Mouse (Mus musculus) cerebellum, adult 2 months (tissue): ENCODE measurements around the gene Fhad1.

Experiments
- CTCF ChIP-seq: fragments of 200-500 bp; IDR thresholded peaks from 2 replicates; pipeline ENCODE4 v1.5.1; 2011; ENCODE audit warnings: low read depth, mild to moderate bottlenecking, control low read depth, low read length, moderate library complexity, borderline replicate concordance; ENCODE audit not compliant: insufficient read depth
- POLR2A ChIP-seq: fragments of 200-500 bp; IDR thresholded peaks from 2 replicates; pipeline ENCODE4 v1.6.1; 2011; ENCODE audit warnings: low read length, control low read depth, borderline replicate concordance; ENCODE audit not compliant: insufficient read depth

GRCm38 (mm10) chr4:142055600-142055999, 40.7 kb upstream of the Fhad1 start:
- TF ChIP-seq CTCF (no peak), POLR2A (0 out of 2 replicates have a peak, but pooled peaks have one; percentile 16)
